Mouse (Mus musculus): ENCODE data around the gene Nrarp. TPM values are rescaled to one million over a fixed set of nuclear protein-coding genes. Genes with fewer than 3 reads are reported as not detected.

Nrarp gene
- total RNA-seq, 2 experiments from 2014 or later, result 10.2 to 18.4 TPM

- DNase-seq (ENCODE audit: low spot score in 2 of 2), result no peak
Measured at GRCm38 (mm10) chr2:25195211-25196156, 14.9 kb downstream of the Nrarp start.

- peak; percentile 46 to 76 for DNase-seq (ENCODE audit: low spot score in 2 of 2)
Measured at GRCm38 (mm10) chr2:25196172-25196954, 15.8 kb downstream of the Nrarp start, which contains the start of gene Tor4a. TSS of gene Tor4a (minus strand) at chr2:25196886.

- DNase-seq (ENCODE audit: low spot score in 2 of 2), result no peak
Measured at GRCm38 (mm10) chr2:25197191-25197590, 16.6 kb downstream of the Nrarp start.

- DNase-seq (ENCODE audit: low spot score in 2 of 2), result no peak
Measured at GRCm38 (mm10) chr2:25197946-25198345, 17.4 kb downstream of the Nrarp start.

- DNase-seq (ENCODE audit: low spot score in 2 of 2), result no peak
Measured at GRCm38 (mm10) chr2:25200631-25201030, 20.1 kb downstream of the Nrarp start.

GRCm38 (mm10) chr2:25203631-25204214 lies 23.2 kb downstream of the Nrarp start:
- no peak for DNase-seq (ENCODE audit: low spot score in 2 of 2)

GRCm38 (mm10) chr2:25207593-25207992 lies 27.0 kb downstream of the Nrarp start:
- no peak for DNase-seq (ENCODE audit: low spot score in 2 of 2)

GRCm38 (mm10) chr2:25210686-25211085 lies 30.1 kb downstream of the Nrarp start:
- no peak for DNase-seq (ENCODE audit: low spot score in 2 of 2)

- peak; percentile 76 to 84 for DNase-seq (ENCODE audit: low spot score in 2 of 2)
Measured at GRCm38 (mm10) chr2:25211121-25211670, 30.6 kb downstream of the Nrarp start, which contains the start of gene Nelfb. TSS of gene Nelfb (minus strand) at chr2:25211489.

- DNase-seq (ENCODE audit: low spot score in 2 of 2), result no peak
Measured at GRCm38 (mm10) chr2:25213266-25213865, 32.8 kb downstream of the Nrarp start.

- DNase-seq (ENCODE audit: low spot score in 2 of 2), result no peak
Measured at GRCm38 (mm10) chr2:25214444-25214843, 33.9 kb downstream of the Nrarp start, which contains the start of gene Stpg3. TSS of gene Stpg3 (minus strand) at chr2:25214637.

- no peak for DNase-seq (ENCODE audit: low spot score in 2 of 2)
Measured at GRCm38 (mm10) chr2:25217666-25218065, 37.1 kb downstream of the Nrarp start.

GRCm38 (mm10) chr2:25218445-25218844 lies 37.9 kb downstream of the Nrarp start, which contains the start of gene Fam166a:
TSS of gene Fam166a (plus strand) at chr2:25218745.
- DNase-seq (ENCODE audit: low spot score in 2 of 2), result no peak

- DNase-seq (ENCODE audit: low spot score in 2 of 2), result no peak
Measured at GRCm38 (mm10) chr2:25221331-25221772, 40.8 kb downstream of the Nrarp start.

- peak; percentile 60 to 61 for DNase-seq (ENCODE audit: low spot score in 2 of 2)
Measured at GRCm38 (mm10) chr2:25223681-25224491, 43.3 kb downstream of the Nrarp start.

- no peak for DNase-seq (ENCODE audit: low spot score in 2 of 2)
Measured at GRCm38 (mm10) chr2:25224492-25224765, 43.9 kb downstream of the Nrarp start, which contains the start of gene Tubb4b. TSS of gene Tubb4b (minus strand) at chr2:25224702.

GRCm38 (mm10) chr2:25224766-25225752 lies 44.5 kb downstream of the Nrarp start:
- DNase-seq (ENCODE audit: low spot score in 2 of 2), result peak; percentile 84 to 96

GRCm38 (mm10) chr2:25225811-25226379 lies 45.3 kb downstream of the Nrarp start:
- DNase-seq (ENCODE audit: low spot score in 2 of 2), result no peak

All from adrenal gland, postnatal 4 days (tissue).